Mouse (Mus musculus) limb, embryonic 11.5 days (tissue): ENCODE results near the gene Rnf166. TPM values are rescaled to one million over a fixed set of nuclear protein-coding genes. Genes with fewer than 3 reads are reported as not detected.

Source experiments
- ATAC-seq: fragments of 200-750 bp; cut with Nextera tagmentation; 2 replicates; pipeline ENCODE4 v1.8.0; 2017; ENCODE audit warnings: low read depth; ENCODE audit not compliant: insufficient number of reproducible peaks, low FRiP score, low TSS enrichment
- DNase-seq: peaks from one replicate; pipeline ENCODE4 v3.0.0-alpha.2; 2015; ENCODE audit warnings: low spot score
- H3K27ac ChIP-seq: fragments of 300-500 bp; sonication (generic); replicated peaks from 2 replicates; pipeline ENCODE4 v1.5.1; 2014; ENCODE audit warnings: low read depth, mild to moderate bottlenecking, low read length
- H3K27me3 ChIP-seq: fragments of 300-500 bp; sonication (generic); 2 replicates; pipeline ENCODE4 v1.6.1; 2014; ENCODE audit warnings: mild to moderate bottlenecking, low read length, mixed read lengths; ENCODE audit not compliant: control insufficient read depth, insufficient read depth
- H3K36me3 ChIP-seq: fragments of 300-500 bp; sonication (generic); 2 replicates; pipeline ENCODE4 v1.6.1; 2014; ENCODE audit warnings: mild to moderate bottlenecking, low read length, moderate library complexity, mixed read lengths; ENCODE audit not compliant: control insufficient read depth, insufficient read depth
- H3K4me1 ChIP-seq: fragments of 300-500 bp; sonication (generic); 2 replicates; pipeline ENCODE4 v1.6.1; 2014; ENCODE audit warnings: low read length, mixed read lengths; ENCODE audit not compliant: control insufficient read depth, insufficient read depth
- H3K4me2 ChIP-seq: fragments of 300-500 bp; sonication (generic); 2 replicates; pipeline ENCODE4 v1.6.1; 2014; ENCODE audit warnings: low read depth, mild to moderate bottlenecking, moderate library complexity; ENCODE audit not compliant: severe bottlenecking
- H3K4me3 ChIP-seq: fragments of 300-500 bp; sonication (generic); 2 replicates; pipeline ENCODE4 v1.5.1; 2014; ENCODE audit warnings: low read depth, low read length
- H3K9ac ChIP-seq: fragments of 300-500 bp; sonication (generic); 2 replicates; pipeline ENCODE4 v1.6.1; 2014; ENCODE audit warnings: mild to moderate bottlenecking, low read length
- H3K9me3 ChIP-seq: fragments of 300-500 bp; sonication (generic); 2 replicates; pipeline ENCODE4 v1.6.1; 2016; ENCODE audit warnings: low read length; ENCODE audit not compliant: control insufficient read depth
- WGBS: fragments of 180-500 bp; shearing (Covaris S2); extraction: QIAGEN DNeasy Blood & Tissue Kit; methylation state at CpG from one replicate; pipeline ENCODE4 v1.1.7; 2014; 5-methylcytosine and 5-hydroxymethylcytosine counted together
- polyA plus RNA-seq: library from polyadenylated mRNA; unstranded; fragments of >200 nt; fragmentation: Nextera tagmentation; extraction: Ambion mirVana; gene quantifications from 2 replicates; pipeline ENCODE4 v1.2.1, GENCODE M21; 2014

Gene Rnf166
- polyA plus RNA-seq, 1 experiment from 2014 or later, result 35.3 TPM

- H3K9me3 ChIP-seq, result no peaks in the 10 kb centered on the region
- 0 out of 2 replicates have a peak, but pooled peaks cover 2% of the 10 kb centered on the region for H3K27me3 ChIP-seq
- peaks cover 5% of the 10 kb centered on the region; the same call in 1 of the 2 replicates for H3K4me1 ChIP-seq
- H3K36me3 ChIP-seq, result peaks cover 10% of the 10 kb centered on the region
- H3K27ac ChIP-seq, result no peak overlapping the region
- no peak overlapping the region for H3K4me3 ChIP-seq
- DNase-seq, result no peak
- WGBS, result 90% methylated on average over 1 of the region's 1 CpGs
- ATAC-seq, result no peak
- no peak overlapping the region for H3K9ac ChIP-seq
- H3K4me2 ChIP-seq, result no peak overlapping the region
These were observed 34.5 kb downstream of the Rnf166 start for GRCm38 (mm10) chr8:122441326-122441725.

DNA sequence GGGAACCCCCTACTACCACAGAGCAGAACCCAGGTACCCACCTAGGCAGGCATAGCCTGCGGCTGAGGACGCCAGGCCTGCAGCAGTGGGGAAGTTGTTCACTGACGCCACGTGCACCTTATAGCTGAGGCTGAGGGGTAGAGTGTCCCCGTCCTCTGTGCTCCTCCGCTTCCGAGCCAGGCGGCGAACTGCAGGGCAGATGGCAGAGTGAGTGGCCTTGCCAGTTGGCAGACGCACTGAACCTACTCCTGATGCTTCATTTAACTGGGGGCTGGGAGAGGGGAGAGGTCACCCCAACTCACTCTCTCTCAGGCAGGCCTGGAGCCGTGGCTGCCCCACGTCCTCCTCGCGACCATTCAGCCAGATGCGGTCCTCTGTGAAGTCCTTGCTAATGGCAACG, 36.5 kb downstream of the Rnf166 start:
- no peak overlapping the region for H3K9ac ChIP-seq
- H3K36me3 ChIP-seq, result peaks cover 15% of the 10 kb centered on the region
- no peak for DNase-seq

DNA sequence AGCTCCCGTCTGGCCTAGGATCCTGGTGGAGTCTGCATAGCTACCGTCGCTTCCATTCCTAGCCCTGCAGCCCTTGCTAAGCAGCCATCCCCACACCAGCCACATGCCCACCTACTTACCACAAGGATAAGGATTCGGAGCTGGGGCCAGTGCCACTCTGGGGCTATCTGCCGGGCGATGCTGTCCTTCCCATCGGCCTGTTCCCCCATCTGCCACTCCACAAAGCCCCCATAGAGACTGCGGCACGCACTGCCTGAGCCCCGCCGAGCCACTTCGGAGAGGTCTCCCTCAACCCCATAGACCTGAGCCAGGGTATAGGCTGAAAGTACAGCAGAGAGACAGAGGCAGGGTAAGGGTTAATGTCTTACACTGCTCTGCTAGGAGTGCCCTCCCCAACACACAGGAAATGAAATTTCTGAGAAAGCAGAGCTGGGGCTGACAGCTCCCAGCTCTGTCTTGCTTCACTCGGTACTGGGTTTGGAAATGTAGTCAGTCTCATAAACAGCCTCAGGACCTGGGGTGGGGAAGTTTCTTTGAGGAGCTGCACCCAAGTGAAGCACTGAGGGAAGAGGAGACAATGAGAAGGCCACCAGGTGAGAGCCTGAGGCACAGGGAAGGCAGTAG, 38.0 kb downstream of the Rnf166 start:
- Histone ChIP-seq H3K4me2 (no peak overlapping the region), H3K9me3 (no peaks in the 10 kb centered on the region), H3K4me3 (no peak overlapping the region), H3K36me3 (peaks cover 17% of the 10 kb centered on the region), H3K9ac (no peak overlapping the region), H3K27me3 (no peaks in the 10 kb centered on the region), H3K27ac (no peak overlapping the region), H3K4me1 (peaks cover 5% of the 10 kb centered on the region; the same call in 1 of the 2 replicates)
- no peak for ATAC-seq
- 86% methylated on average over 13 of the region's 13 CpGs for WGBS
- no peak for DNase-seq

More for the DNA sequence above, 36.5 kb downstream of the Rnf166 start:
- Histone ChIP-seq H3K4me2 (no peak overlapping the region), H3K27me3 (no peaks in the 10 kb centered on the region), H3K9me3 (no peaks in the 10 kb centered on the region), H3K4me3 (no peak overlapping the region), H3K27ac (no peak overlapping the region), H3K4me1 (peaks cover 5% of the 10 kb centered on the region; the same call in 1 of the 2 replicates)
- 96% methylated on average over 16 of the region's 16 CpGs for WGBS
- ATAC-seq, result no peak

DNA sequence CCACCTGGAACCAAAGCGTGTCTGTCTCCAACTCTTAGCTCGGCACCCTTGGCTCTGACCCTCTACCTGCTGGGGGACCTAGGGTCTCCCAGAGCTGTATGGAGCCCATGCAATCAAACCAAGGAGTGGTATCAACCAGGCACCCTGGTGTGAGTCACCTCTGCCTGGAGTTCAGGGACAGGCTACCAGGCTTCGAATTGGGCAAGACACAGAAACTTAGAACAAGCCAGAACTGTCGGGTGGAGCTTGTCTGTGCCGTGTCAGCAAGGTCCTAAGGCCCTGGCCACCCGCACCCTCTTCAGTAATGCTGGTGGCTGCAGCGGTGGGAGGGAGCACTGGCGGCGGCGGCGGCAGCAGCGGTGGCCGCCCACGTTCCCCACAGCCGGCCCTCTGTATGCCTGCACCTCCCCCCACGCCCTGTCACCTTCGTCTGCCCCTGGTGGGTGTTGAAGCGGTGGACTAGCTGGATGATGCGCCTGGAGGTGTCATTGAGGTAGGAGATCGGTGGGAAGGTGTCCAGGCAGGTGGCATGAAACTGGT, 39.2 kb downstream of the Rnf166 start:
- peaks cover 8% of the 10 kb centered on the region for H3K4me1 ChIP-seq
- H3K4me3 ChIP-seq, result no peak overlapping the region
- WGBS, result 84% methylated on average over 20 of the region's 20 CpGs
- no peak overlapping the region for H3K27ac ChIP-seq
- H3K9ac ChIP-seq, result no peak overlapping the region
- ATAC-seq (no peak), DNase-seq (no peak)
- no peaks in the 10 kb centered on the region for H3K9me3 ChIP-seq
- no peak overlapping the region for H3K4me2 ChIP-seq
- H3K36me3 ChIP-seq, result peaks cover 17% of the 10 kb centered on the region
- no peaks in the 10 kb centered on the region for H3K27me3 ChIP-seq

GRCm38 (mm10) chr8:122436146-122436545, 39.7 kb downstream of the Rnf166 start:
- H3K36me3 ChIP-seq, result peaks cover 17% of the 10 kb centered on the region

DNA sequence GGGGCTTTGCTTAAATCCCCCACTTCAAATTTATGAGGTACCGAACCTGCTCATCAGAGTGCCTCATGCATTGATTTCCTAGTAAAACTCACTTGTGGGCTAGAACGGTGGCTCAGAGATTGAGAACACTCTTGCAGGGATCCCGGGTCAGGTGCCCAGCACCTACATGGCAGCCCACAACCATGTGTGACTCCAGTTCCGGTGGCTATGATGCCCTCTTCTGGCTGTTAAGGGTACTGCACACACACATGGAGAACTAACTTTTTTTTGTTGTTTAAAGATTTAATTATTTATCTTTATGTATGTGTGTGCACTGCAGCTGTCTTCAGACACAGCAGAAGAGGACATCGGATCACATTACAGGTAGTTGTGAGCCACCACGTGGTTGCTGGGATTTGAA, 40.5 kb downstream of the Rnf166 start:
- Histone ChIP-seq H3K4me3 (no peak overlapping the region), H3K36me3 (peaks cover 17% of the 10 kb centered on the region), H3K9ac (no peak overlapping the region), H3K4me1 (peaks cover 9% of the 10 kb centered on the region), H3K9me3 (no peaks in the 10 kb centered on the region), H3K27ac (no peak overlapping the region), H3K27me3 (no peaks in the 10 kb centered on the region), H3K4me2 (no peak overlapping the region)
- ATAC-seq (no peak), DNase-seq (no peak)
- WGBS, result 90% methylated on average over 6 of the region's 6 CpGs

More at GRCm38 (mm10) chr8:122436146-122436545, 39.7 kb downstream of the Rnf166 start:
- Histone ChIP-seq H3K4me2 (no peak overlapping the region), H3K27ac (no peak overlapping the region), H3K9me3 (no peaks in the 10 kb centered on the region), H3K27me3 (no peaks in the 10 kb centered on the region), H3K4me1 (peaks cover 9% of the 10 kb centered on the region), H3K4me3 (no peak overlapping the region), H3K9ac (no peak overlapping the region)
- WGBS, result 96% methylated on average over 9 of the region's 9 CpGs
- no peak for ATAC-seq
- no peak for DNase-seq

- Histone ChIP-seq H3K27ac (no peak overlapping the region), H3K4me2 (peak overlapping the region; percentile 70; the same call in 1 of the 2 replicates), H3K4me1 (peaks cover 9% of the 10 kb centered on the region), H3K36me3 (peaks cover 15% of the 10 kb centered on the region), H3K27me3 (no peaks in the 10 kb centered on the region), H3K4me3 (no peak overlapping the region), H3K9me3 (no peaks in the 10 kb centered on the region), H3K9ac (no peak overlapping the region)
- 71% methylated on average over 11 of the region's 11 CpGs for WGBS
- DNase-seq (no peak), ATAC-seq (no peak)
These were observed 42.5 kb downstream of the Rnf166 start for GRCm38 (mm10) chr8:122433269-122433905.

- DNase-seq, result peak; percentile 74
- 4% methylated on average over 45 of the region's 45 CpGs for WGBS
- peaks cover 13% of the 10 kb centered on the region; the same call in 1 of the 2 replicates for H3K36me3 ChIP-seq
- peak within 1 kb of the TSS; percentile 70 for H3K4me2 ChIP-seq
- H3K27me3 ChIP-seq, result no peaks in the 10 kb centered on the region
- H3K9ac ChIP-seq, result peak within 1 kb of the TSS; percentile 63
- no peak within 1 kb of the TSS for H3K27ac ChIP-seq
- H3K4me3 ChIP-seq, result peak within 1 kb of the TSS; percentile 35
- ATAC-seq, result peak; percentile 63
- no peaks in the 10 kb centered on the region for H3K9me3 ChIP-seq
- peaks cover 7% of the 10 kb centered on the region for H3K4me1 ChIP-seq
These were observed 43.2 kb downstream of the Rnf166 start, which contains the start of gene Cyba for GRCm38 (mm10) chr8:122432443-122433268. TSS of gene Cyba (minus strand) at chr8:122432930.
